Mouse (Mus musculus): ENCODE results near the gene Fbxo11.
"Not testable (repeated sequence)": the region's sequence is repeated elsewhere in the genome, so short reads cannot be mapped to it uniquely, and the experiment has no call there.

Gene Fbxo11

GRCm38 (mm10) chr17:87959931-87960330 lies 105.2 kb downstream of the Fbxo11 start:
- not testable (repeated sequence) for DNase-seq

GRCm38 (mm10) chr17:87959406-87959805 lies 105.7 kb downstream of the Fbxo11 start:
- DNase-seq: not testable (repeated sequence)

- no peak for DNase-seq
These were observed 106.8 kb downstream of the Fbxo11 start for GRCm38 (mm10) chr17:87958283-87958682.

GRCm38 (mm10) chr17:87957096-87957840 lies 107.8 kb downstream of the Fbxo11 start:
- DNase-seq: no peak

- DNase-seq: not testable (repeated sequence)
These were observed 110.4 kb downstream of the Fbxo11 start for GRCm38 (mm10) chr17:87954618-87955124.

GRCm38 (mm10) chr17:87948965-87949584 lies 116.0 kb downstream of the Fbxo11 start:
- peak; percentile 55 to 78 for DNase-seq
